Mouse (Mus musculus) kidney, embryonic 16.5 days (tissue): Measurements from ENCODE around the gene Dapk3. TPM values are rescaled to one million over a fixed set of nuclear protein-coding genes. Genes with fewer than 3 reads are reported as not detected.
"Not testable (repeated sequence)": the region's sequence is repeated elsewhere in the genome, so short reads cannot be mapped to it uniquely, and the experiment has no call there.

Source experiments
- ATAC-seq: fragments of 200-750 bp; cut with Nextera tagmentation; 2 replicates; pipeline ENCODE4 v1.8.0; 2017; ENCODE audit warnings: moderate TSS enrichment; ENCODE audit not compliant: low FRiP score, low TSS enrichment
- H3K27ac ChIP-seq: fragments of 300-500 bp; sonication (generic); 2 replicates; pipeline ENCODE4 v1.5.1; 2014; ENCODE audit warnings: low read length
- H3K27me3 ChIP-seq: fragments of 300-500 bp; sonication (generic); 2 replicates; pipeline ENCODE4 v1.6.1; 2014; ENCODE audit warnings: low read length, control low read depth, mixed read lengths; ENCODE audit not compliant: insufficient read depth
- H3K36me3 ChIP-seq: fragments of 300-500 bp; sonication (generic); 2 replicates; pipeline ENCODE4 v1.6.1; 2014; ENCODE audit warnings: low read length, control low read depth, mixed read lengths; ENCODE audit not compliant: insufficient read depth
- H3K4me1 ChIP-seq: fragments of 300-500 bp; sonication (generic); 2 replicates; pipeline ENCODE4 v1.6.1; 2014; ENCODE audit warnings: low read length, control low read depth, mixed read lengths; ENCODE audit not compliant: insufficient read depth
- H3K4me2 ChIP-seq: fragments of 300-500 bp; sonication (generic); replicated peaks from 2 replicates; pipeline ENCODE4 v1.6.1; 2014; ENCODE audit warnings: low read depth, low read length
- H3K4me3 ChIP-seq: fragments of 300-500 bp; sonication (generic); 2 replicates; pipeline ENCODE4 v1.5.1; 2014; ENCODE audit warnings: mild to moderate bottlenecking, low read length
- H3K9ac ChIP-seq: fragments of 300-500 bp; sonication (generic); replicated peaks from 2 replicates; pipeline ENCODE4 v1.6.1; 2014; ENCODE audit warnings: low read length
- H3K9me3 ChIP-seq: fragments of 300-500 bp; sonication (generic); 2 replicates; pipeline ENCODE4 v1.6.1; 2016; ENCODE audit warnings: low read length, control low read depth
- WGBS: fragments of 180-500 bp; shearing (Covaris S2); extraction: QIAGEN DNeasy Blood & Tissue Kit; methylation state at CpG from one replicate; pipeline ENCODE4 v1.1.7; 2014; 5-methylcytosine and 5-hydroxymethylcytosine counted together
- polyA plus RNA-seq: library from polyadenylated mRNA; unstranded; fragments of >200 nt; fragmentation: Nextera tagmentation; extraction: Ambion mirVana; gene quantifications from 2 replicates; pipeline ENCODE4 v1.2.1, GENCODE M21; 2015

Dapk3 gene
- polyA plus RNA-seq, 1 experiment from 2014 or later: 39.3 TPM

GRCm38 (mm10) chr10:81210154-81210553, 27.3 kb downstream of the Dapk3 start:
- H3K9ac ChIP-seq: no peak overlapping the region
- WGBS: 93% methylated on average over 5 of the region's 5 CpGs
- H3K4me1 ChIP-seq: no peaks in the 10 kb centered on the region
- H3K4me3 ChIP-seq: no peak overlapping the region
- no peak for ATAC-seq
- H3K9me3 ChIP-seq: peaks cover 10% of the 10 kb centered on the region
- no peaks in the 10 kb centered on the region; the same call in 1 of the 2 replicates for H3K27me3 ChIP-seq
- no peaks in the 10 kb centered on the region for H3K36me3 ChIP-seq
- H3K27ac ChIP-seq: no peak overlapping the region
- no peak overlapping the region for H3K4me2 ChIP-seq

DNA sequence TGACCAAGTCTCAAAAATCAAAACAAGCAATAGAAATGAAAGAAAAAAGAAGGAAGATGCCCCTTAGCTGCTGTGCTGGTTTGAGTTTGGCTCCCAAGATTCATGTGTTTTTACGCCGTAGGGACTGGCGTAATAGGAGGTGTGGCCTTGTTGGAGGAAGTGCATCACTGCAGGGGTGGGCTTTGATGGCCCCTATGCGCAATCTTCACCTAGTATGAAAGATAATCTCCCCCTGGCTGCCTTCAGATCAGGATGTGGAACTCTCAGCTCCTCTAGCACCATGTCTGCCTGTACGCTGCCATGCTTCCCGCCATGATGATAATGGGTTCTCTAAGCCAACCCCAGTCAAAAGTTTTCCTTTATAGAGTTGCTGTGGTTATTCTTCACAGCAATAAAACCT, 33.5 kb downstream of the Dapk3 start:
- H3K4me1 ChIP-seq: no peaks in the 10 kb centered on the region
- H3K9ac ChIP-seq: no peak overlapping the region
- no peak for ATAC-seq
- H3K4me3 ChIP-seq: no peak overlapping the region
- no peaks in the 10 kb centered on the region for H3K36me3 ChIP-seq
- H3K4me2 ChIP-seq: no peak overlapping the region
- WGBS: 84% methylated on average over 6 of the region's 6 CpGs
- H3K27me3 ChIP-seq: peaks cover 7% of the 10 kb centered on the region; the same call in 1 of the 2 replicates
- no peak overlapping the region for H3K27ac ChIP-seq
- 0 out of 2 replicates have a peak, but pooled peaks cover 5% of the 10 kb centered on the region for H3K9me3 ChIP-seq

DNA sequence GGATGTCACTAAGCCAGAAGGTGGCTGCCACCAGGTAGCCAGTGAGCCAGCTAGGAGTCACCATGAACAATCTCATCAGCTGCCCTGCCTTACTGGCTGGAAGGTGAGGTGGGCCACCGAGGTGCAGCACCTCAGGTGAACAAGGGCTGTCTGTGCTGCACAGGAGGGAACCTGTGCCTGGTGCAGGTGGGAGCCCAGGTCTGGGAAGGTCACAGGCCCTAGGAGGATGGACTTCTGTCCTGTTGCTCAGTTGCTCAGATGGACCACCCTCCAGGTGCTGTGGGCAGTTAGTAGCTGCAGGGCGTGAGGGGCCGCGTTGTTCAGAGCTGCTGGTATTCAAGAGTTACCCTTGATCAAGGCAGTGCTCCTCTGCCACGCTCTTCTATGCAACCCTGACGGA, 34.0 kb downstream of the Dapk3 start:
- H3K36me3 ChIP-seq: no peaks in the 10 kb centered on the region
- no peak overlapping the region for H3K27ac ChIP-seq
- no peak overlapping the region for H3K4me3 ChIP-seq
- no peak overlapping the region for H3K4me2 ChIP-seq
- H3K9ac ChIP-seq: no peak overlapping the region
- no peak for ATAC-seq
- no peaks in the 10 kb centered on the region for H3K4me1 ChIP-seq
- H3K9me3 ChIP-seq: 0 out of 2 replicates have a peak, but pooled peaks cover 5% of the 10 kb centered on the region
- H3K27me3 ChIP-seq: peaks cover 7% of the 10 kb centered on the region; the same call in 1 of the 2 replicates
- 88% methylated on average over 6 of the region's 6 CpGs for WGBS

DNA sequence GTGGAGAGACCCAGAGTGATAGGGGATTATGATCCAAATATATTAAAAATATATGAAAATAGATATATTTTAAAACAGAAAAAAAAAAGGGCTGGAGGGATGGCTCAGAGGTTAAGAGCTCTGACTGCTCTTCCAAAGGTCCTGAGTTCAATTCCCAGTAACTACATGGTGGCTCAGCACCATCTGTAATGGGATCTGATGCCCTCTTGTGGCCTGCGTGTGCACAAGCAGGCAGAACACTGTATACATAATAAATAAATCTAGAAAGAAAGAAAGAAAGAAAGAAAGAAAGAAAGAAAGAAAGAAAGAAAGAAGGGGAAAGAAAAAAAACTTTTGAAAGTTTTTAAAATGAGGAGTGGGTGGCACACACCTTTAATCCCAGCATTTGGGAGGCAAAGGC, 34.5 kb downstream of the Dapk3 start:
- not testable (repeated sequence) for ATAC-seq, H3K27me3 ChIP-seq, H3K9ac ChIP-seq, H3K4me1 ChIP-seq, H3K9me3 ChIP-seq, H3K36me3 ChIP-seq, H3K4me3 ChIP-seq, H3K27ac ChIP-seq, H3K4me2 ChIP-seq
- 19% methylated on average over 1 of the region's 1 CpGs for WGBS

DNA sequence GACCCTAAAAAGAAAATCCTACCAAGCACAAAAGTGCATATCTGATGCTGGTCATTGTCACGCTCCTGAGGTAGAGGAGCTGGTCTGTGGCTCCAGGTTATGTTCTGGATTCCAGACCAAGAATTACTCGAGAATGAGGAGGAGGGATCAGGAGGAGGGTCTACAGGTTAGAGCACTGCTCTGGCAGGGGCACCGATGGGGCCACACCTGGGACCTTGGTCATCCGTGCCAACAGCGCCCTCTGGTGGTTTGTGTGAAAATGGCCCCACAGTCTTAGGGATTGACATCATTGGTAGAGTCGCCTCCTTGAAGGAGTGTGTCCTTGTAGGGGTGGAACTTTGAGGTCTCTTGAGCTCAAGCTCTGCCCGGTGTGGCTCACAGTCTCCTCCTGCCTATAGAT, 35.2 kb downstream of the Dapk3 start:
- Histone ChIP-seq H3K4me3 (no peak overlapping the region), H3K27ac (no peak overlapping the region), H3K4me1 (no peaks in the 10 kb centered on the region), H3K9me3 (no peaks in the 10 kb centered on the region), H3K27me3 (peaks cover 7% of the 10 kb centered on the region; the same call in 1 of the 2 replicates), H3K36me3 (no peaks in the 10 kb centered on the region), H3K9ac (no peak overlapping the region), H3K4me2 (no peak overlapping the region)
- ATAC-seq: no peak
- 35% methylated on average over 7 of the region's 7 CpGs for WGBS

- H3K9me3 ChIP-seq: no peaks in the 10 kb centered on the region
- no peaks in the 10 kb centered on the region for H3K36me3 ChIP-seq
- no peak overlapping the region for H3K4me3 ChIP-seq
- no peak overlapping the region for H3K9ac ChIP-seq
- 82% methylated on average over 5 of the region's 5 CpGs for WGBS
- peaks cover 7% of the 10 kb centered on the region; the same call in 1 of the 2 replicates for H3K27me3 ChIP-seq
- H3K27ac ChIP-seq: no peak overlapping the region
- no peak for ATAC-seq
- H3K4me2 ChIP-seq: no peak overlapping the region
- H3K4me1 ChIP-seq: no peaks in the 10 kb centered on the region
Measured at GRCm38 (mm10) chr10:81221402-81222015, 38.7 kb downstream of the Dapk3 start.

GRCm38 (mm10) chr10:81223731-81224130, 40.9 kb downstream of the Dapk3 start:
- H3K9ac ChIP-seq, ATAC-seq, H3K9me3 ChIP-seq, H3K36me3 ChIP-seq, H3K4me2 ChIP-seq, H3K4me1 ChIP-seq, H3K4me3 ChIP-seq, H3K27ac ChIP-seq: not testable (repeated sequence)
- H3K27me3 ChIP-seq: peaks cover 12% of the 10 kb centered on the region; the same call in 1 of the 2 replicates
- 42% methylated on average over 2 of the region's 2 CpGs for WGBS

GRCm38 (mm10) chr10:81229735-81230437, 47.1 kb downstream of the Dapk3 start:
- peaks cover 36% of the 10 kb centered on the region for H3K27me3 ChIP-seq
- no peaks in the 10 kb centered on the region for H3K9me3 ChIP-seq
- H3K9ac ChIP-seq: no peak overlapping the region
- 0 out of 2 replicates have a peak overlapping the region, but pooled peaks have one; percentile 10 for H3K4me2 ChIP-seq
- H3K4me1 ChIP-seq: peaks cover 17% of the 10 kb centered on the region
- no peak overlapping the region for H3K4me3 ChIP-seq
- 11% methylated on average over 20 of the region's 20 CpGs for WGBS
- ATAC-seq: no peak
- no peak overlapping the region for H3K27ac ChIP-seq
- H3K36me3 ChIP-seq: no peaks in the 10 kb centered on the region

DNA sequence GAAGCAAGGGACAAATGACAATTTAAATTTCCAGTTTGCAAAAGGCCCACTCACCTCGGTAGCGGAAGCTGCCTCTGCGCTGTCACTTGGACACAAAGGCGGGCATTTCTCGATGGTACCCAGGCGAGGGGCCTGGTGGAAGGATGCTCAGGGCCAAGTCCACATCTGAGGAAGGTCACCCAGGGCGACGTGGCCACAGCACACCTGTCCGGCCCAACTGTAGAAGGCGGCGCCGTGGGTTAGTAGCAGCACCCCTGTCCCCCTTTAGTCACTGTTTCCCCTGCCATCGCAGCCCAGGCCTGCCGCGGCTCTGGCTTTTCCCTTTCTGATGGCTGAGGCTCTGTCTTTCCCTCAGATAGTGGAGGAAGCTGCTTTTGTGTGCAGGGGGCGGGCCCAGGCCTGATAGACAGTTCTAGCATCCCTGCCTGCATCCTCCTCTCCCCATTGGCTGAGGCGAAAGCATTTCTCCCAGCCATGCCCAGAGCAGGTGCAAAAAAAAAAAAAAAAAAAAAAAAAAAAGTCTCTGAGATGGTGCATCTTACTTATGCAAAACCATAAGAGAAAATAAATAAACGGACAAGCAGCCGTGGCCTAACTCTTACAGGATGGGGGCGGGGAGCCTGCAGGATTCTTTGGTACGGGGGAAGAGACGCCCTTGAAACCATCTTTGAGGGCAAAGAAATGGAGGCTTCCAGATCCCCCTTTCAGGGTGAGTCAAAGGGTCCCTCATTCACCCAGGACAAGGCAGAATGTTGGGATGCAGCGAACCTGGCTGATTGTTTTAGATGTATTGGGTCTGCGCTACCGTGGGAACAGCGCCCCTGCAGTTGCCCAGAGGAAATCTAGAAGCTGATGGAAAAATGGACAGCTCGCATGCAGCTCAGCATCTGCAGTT, 47.9 kb downstream of the Dapk3 start, which contains the start of gene Atcay:
TSS of gene Atcay (minus strand) at position 396 of the 895 bp plus-strand sequence.
- no peaks in the 10 kb centered on the region for H3K36me3 ChIP-seq
- no peak for ATAC-seq
- H3K4me2 ChIP-seq: peak within 1 kb of the TSS; percentile 44
- WGBS: 6% methylated on average over 27 of the region's 27 CpGs
- peaks cover 36% of the 10 kb centered on the region for H3K27me3 ChIP-seq
- H3K9ac ChIP-seq: no peak within 1 kb of the TSS
- peak within 1 kb of the TSS; percentile 21 for H3K4me3 ChIP-seq
- peaks cover 17% of the 10 kb centered on the region for H3K4me1 ChIP-seq
- no peak within 1 kb of the TSS for H3K27ac ChIP-seq
- no peaks in the 10 kb centered on the region for H3K9me3 ChIP-seq
